Mouse (Mus musculus): ENCODE measurements around the gene Ccdc51.

GRCm38 (mm10) chr9:109087987-109088386 is 5.7 kb downstream of the Ccdc51 start:
- peak; percentile 26; the same call in 1 of the 2 replicates for TF ChIP-seq CTCF (IDR thresholded peaks at IDR 0.05; ENCODE audit: low read depth, low read length)
- no peak for TF ChIP-seq POLR2A (IDR thresholded peaks at IDR 0.05; ENCODE audit: extremely low read depth, insufficient read depth, low read length)

All from liver, adult 2 months (tissue).